Mouse (Mus musculus) kidney, adult 2 months (tissue): ENCODE measurements at regions not wholly inside any gene's neighbourhood (a gene's known extent, or its start where the extent isn't known, plus 50 kb on each side); places are given as distances from the start of the nearest gene placed in this dataset.

Experiments used
- CTCF ChIP-seq: fragments of 200-500 bp; conservative IDR thresholded peaks from 2 replicates; pipeline ENCODE4 v1.5.1; 2011; ENCODE audit warnings: low read depth, mild to moderate bottlenecking, control low read depth, low read length, moderate library complexity, mixed read lengths; ENCODE audit not compliant: insufficient read depth, insufficient read length
- POLR2A ChIP-seq: fragments of 200-500 bp; IDR thresholded peaks from one replicate; pipeline ENCODE4 v1.6.1; 2011; ENCODE audit warnings: low read depth, low read length, control low read depth

DNA sequence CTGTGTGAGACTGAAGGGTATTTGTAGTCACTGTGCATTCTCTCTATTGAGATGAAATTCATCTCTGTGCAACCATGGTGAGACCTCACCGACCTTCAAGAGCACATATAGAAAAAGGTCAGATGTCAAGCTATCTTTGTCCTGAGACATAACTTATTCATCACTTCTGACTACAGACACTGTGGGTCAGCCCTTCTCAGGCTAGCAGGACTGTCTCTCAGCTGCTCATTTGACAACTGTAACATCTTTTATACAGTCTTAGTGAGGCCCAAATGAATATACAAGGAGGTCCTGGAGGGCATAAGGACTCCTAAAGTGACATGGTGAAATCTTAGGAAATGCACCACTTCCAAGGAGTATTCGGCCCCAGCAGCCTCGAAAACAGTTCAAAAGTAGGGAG, 877.1 kb downstream of the Rapgef2 start:
- TF ChIP-seq POLR2A (no peak), CTCF (no peak)
